Mouse (Mus musculus): ENCODE measurements around the gene Stxbp3.

The Stxbp3 gene

GRCm38 (mm10) chr3:108766943-108767342 is 73.4 kb downstream of the Stxbp3 start:
- no peak for DNase-seq (ENCODE audit: extremely low read depth, low read depth)

DNA sequence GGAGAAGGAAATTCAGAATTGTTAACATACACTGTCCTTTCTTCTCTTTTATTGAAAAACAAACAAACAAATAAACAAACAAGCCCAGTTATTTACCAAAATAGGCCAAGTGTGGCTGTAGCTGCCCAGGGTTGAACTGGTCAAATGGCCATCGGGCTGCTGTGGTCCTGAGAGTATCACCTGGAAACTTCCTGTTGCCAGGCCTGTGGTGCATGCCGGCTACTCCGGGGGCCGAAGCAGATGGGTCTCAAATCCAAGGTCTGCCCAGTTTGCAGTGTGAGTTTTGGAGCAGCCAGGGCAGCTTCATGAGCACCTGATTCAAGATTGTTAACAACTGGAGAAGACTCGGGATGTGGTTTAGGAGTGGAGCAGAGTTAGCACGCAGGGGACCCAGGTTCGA is 74.8 kb downstream of the Stxbp3 start:
- no peak for DNase-seq (ENCODE audit: extremely low read depth, low read depth)

- DNase-seq (ENCODE audit: extremely low read depth, low read depth) = no peak
Measured at GRCm38 (mm10) chr3:108764976-108765375, 75.3 kb downstream of the Stxbp3 start.

DNA sequence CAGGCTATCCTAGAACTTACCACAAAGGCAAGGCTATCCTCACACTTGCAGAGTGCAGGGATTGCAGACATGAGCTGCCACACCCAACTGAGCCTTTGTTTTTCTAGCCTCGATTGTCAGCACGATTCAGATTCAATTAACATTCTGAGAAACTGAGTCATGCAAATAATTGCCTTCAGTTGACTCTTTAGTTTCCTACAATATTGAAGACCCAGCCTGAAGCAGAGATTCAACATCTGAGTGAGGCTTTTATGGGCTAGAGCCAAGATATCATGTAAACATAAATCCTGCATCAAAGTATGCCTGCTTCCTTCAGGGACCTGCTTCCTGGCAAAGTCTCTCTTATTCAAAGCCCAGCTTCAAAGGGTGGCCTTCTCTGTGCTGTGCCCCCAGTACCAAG is 76.6 kb downstream of the Stxbp3 start:
- no peak for DNase-seq (ENCODE audit: extremely low read depth, low read depth)

DNA sequence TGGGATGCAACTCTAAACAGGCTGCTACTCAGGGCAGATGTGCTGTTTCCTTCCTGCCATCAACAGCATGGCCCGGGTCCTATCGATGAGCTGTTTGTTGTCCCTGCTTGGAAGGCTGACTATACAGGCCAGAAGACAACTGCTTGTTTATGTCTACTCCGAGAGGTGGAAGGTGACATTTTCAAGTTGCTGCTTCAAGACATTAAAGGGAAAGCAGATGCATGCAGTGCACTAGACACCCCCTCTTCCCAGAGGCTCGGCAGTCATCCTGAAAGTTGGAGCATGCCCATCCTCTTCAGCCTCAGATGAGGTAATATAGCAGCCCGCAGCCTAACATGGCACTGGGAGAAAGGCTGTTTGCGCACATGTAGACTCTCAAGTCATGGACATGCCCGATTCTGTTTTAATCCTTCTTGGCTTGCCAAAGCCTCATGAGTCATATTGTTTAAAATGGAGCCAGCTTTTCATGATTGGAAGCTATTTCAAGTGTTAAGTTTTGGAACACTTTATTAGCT is 77.7 kb downstream of the Stxbp3 start:
- no peak for DNase-seq (ENCODE audit: extremely low read depth, low read depth)

DNA sequence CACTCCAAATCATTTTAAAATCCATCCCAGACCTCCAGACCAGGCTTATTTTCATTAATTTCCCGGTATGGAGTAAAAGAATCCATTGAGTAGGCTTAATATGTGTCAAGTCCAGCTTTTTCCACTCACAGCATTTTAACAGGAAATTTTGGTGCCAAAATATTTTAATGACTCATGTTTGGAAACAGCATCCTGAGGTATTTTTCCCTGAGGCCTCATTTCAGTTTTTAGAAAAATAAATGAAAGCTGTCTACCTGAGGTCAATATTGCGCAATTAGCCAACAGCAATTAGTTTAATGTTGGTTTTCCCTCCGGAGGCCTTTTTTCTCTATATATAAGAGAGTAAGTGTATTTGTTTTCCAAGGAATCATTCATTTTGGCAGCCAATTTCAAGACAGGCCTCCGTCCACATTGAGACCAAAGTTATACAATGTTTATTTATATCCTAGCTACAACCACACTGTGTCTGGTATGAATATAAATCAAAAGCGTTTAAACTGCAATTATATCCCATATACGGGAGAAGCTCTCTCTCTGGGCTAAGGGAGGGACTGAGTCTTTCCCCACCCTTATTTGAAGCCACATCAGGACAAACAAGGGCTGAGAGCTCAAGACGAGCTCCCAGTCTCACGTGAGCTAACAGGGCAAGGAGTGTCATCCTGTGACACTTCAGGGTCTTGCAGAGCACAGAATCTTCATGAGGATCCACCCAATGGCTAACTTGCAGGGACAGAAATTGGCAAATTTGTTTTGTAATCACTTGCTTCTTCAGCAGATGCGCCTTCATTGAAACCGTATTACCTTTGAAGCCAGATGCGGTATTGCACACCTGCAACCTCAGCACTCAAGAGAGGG is 80.5 kb downstream of the Stxbp3 start:
- no peak for DNase-seq (ENCODE audit: extremely low read depth, low read depth)

DNA sequence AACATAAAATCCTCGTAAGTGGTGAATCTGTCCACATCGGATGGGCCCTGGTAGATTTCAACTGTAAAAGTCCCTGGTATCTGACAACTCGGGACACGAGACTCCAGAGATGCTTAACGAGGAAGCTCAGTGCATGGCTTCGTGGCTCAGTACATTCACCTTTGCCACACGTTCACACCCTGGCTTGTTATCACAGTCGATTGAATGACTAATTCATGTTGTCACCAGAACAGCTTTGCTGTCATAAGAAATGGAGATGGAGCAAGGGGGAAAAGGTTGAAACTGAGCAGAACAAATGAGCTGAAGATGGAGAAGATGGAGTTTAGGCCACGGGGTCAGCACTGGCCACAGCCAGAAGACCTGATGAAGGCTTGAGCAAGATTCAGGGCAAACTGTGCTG is 82.8 kb downstream of the Stxbp3 start:
- no peak for DNase-seq (ENCODE audit: extremely low read depth, low read depth)

- no peak for DNase-seq (ENCODE audit: extremely low read depth, low read depth)
Measured at GRCm38 (mm10) chr3:108756131-108756530, 84.2 kb downstream of the Stxbp3 start.

DNA sequence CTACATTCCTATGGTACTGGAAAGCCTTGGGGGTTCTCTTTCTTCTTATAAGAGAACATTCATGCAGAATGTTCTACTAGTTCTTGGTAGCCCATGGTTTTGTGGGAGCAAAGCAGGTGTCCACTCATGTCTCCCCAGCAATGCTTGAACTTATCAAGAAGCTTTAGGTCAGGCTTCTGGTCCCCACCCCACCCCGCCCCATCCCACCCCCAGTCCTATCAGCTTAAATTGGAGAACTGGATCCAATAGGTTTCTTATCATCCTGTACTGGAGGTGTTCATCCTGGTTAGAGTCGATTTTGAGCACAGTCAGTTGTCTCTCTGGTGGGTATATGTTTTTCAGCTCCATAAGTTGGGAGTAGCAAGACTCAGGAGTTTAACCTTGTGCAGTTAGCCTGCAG is 84.8 kb downstream of the Stxbp3 start:
- DNase-seq (ENCODE audit: extremely low read depth, low read depth) = no peak

GRCm38 (mm10) chr3:108754541-108754940 is 85.8 kb downstream of the Stxbp3 start:
- no peak for DNase-seq (ENCODE audit: extremely low read depth, low read depth)

- DNase-seq (ENCODE audit: extremely low read depth, low read depth) = no peak
Measured at GRCm38 (mm10) chr3:108751691-108752090, 88.6 kb downstream of the Stxbp3 start.

GRCm38 (mm10) chr3:108751061-108751460 is 89.3 kb downstream of the Stxbp3 start:
- DNase-seq (ENCODE audit: extremely low read depth, low read depth) = no peak

DNA sequence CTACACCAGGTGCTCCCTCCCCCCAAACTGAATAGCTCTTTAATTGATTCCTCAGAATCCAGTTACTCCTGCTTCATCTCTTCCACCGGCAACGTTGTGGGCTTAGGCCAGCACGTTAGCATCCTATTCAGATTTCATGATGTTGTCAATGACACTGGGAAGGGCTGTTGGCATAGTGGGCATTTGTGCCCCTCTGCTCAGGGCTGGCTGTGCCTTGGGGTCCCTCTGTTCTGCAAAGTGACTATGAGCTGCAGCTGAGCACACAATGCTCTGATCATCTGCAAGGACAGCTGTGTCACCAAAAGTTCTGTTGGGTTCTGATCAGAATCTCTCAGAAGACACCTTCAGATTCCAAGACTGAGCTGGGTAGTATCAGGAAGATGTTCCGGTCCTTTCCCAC is 96.3 kb downstream of the Stxbp3 start:
- no peak for DNase-seq (ENCODE audit: extremely low read depth, low read depth)
